Mouse (Mus musculus) midbrain, embryonic 16.5 days (tissue): ENCODE data around the gene Rgp1. TPM values are rescaled to one million over a fixed set of nuclear protein-coding genes. Genes with fewer than 3 reads are reported as not detected.

Source experiments
- ATAC-seq: fragments of 200-750 bp; cut with Nextera tagmentation; 2 replicates; pipeline ENCODE4 v1.8.0; 2017; ENCODE audit warnings: moderate TSS enrichment
- H3K27ac ChIP-seq: fragments of 300-500 bp; sonication (generic); 2 replicates; pipeline ENCODE4 v1.5.1; 2014; ENCODE audit warnings: mild to moderate bottlenecking, low read length, mixed read lengths
- H3K27me3 ChIP-seq: fragments of 300-500 bp; sonication (generic); 2 replicates; pipeline ENCODE4 v1.6.1; 2014; ENCODE audit warnings: low read depth, low read length, mixed read lengths; ENCODE audit not compliant: control insufficient read depth, insufficient read depth
- H3K36me3 ChIP-seq: fragments of 300-500 bp; sonication (generic); 2 replicates; pipeline ENCODE4 v1.6.1; 2014; ENCODE audit warnings: mild to moderate bottlenecking, low read length, moderate library complexity, mixed read lengths; ENCODE audit not compliant: control insufficient read depth, insufficient read depth
- H3K4me1 ChIP-seq: fragments of 300-500 bp; sonication (generic); 2 replicates; pipeline ENCODE4 v1.6.1; 2014; ENCODE audit warnings: mild to moderate bottlenecking, low read length, mixed read lengths; ENCODE audit not compliant: control insufficient read depth, insufficient read depth
- H3K4me2 ChIP-seq: fragments of 300-500 bp; sonication (generic); 2 replicates; pipeline ENCODE4 v1.6.1; 2014; ENCODE audit warnings: mild to moderate bottlenecking, low read length, mixed read lengths
- H3K4me3 ChIP-seq: fragments of 300-500 bp; sonication (generic); 2 replicates; pipeline ENCODE4 v1.5.1; 2014; ENCODE audit warnings: low read depth, mild to moderate bottlenecking, low read length, moderate library complexity, mixed read lengths
- H3K9ac ChIP-seq: fragments of 300-500 bp; sonication (generic); 2 replicates; pipeline ENCODE4 v1.6.1; 2014; ENCODE audit warnings: low read depth, low read length, mixed read lengths
- H3K9me3 ChIP-seq: fragments of 300-500 bp; sonication (generic); replicated peaks from 2 replicates; pipeline ENCODE4 v1.6.1; 2014; ENCODE audit warnings: mild to moderate bottlenecking, low read length, mixed read lengths; ENCODE audit not compliant: control insufficient read depth, poor library complexity, severe bottlenecking
- WGBS: fragments of 180-500 bp; shearing (Covaris S2); extraction: QIAGEN DNeasy Blood & Tissue Kit; methylation state at CpG from one replicate; pipeline ENCODE4 v1.1.7; 2014; 5-methylcytosine and 5-hydroxymethylcytosine counted together
- polyA plus RNA-seq: library from polyadenylated mRNA; unstranded; fragments of >200 nt; fragmentation: Nextera tagmentation; extraction: Ambion mirVana; gene quantifications from 2 replicates; pipeline ENCODE4 v1.2.1, GENCODE M21; 2015

Gene Rgp1
- polyA plus RNA-seq, 1 experiment from 2014 or later = 15.2 TPM

- WGBS = 35% methylated on average over 20 of the region's 20 CpGs
- no peaks in the 10 kb centered on the region for H3K27me3 ChIP-seq
- peaks cover 25% of the 10 kb centered on the region for H3K4me1 ChIP-seq
- peak overlapping the region; percentile 7; the same call in 1 of the 2 replicates for H3K4me2 ChIP-seq
- no peak for ATAC-seq
- H3K36me3 ChIP-seq = no peaks in the 10 kb centered on the region
- no peak overlapping the region for H3K27ac ChIP-seq
- no peak overlapping the region for H3K4me3 ChIP-seq
- H3K9me3 ChIP-seq = 0 out of 2 replicates have a peak, but pooled peaks cover 9% of the 10 kb centered on the region
- 0 out of 2 replicates have a peak overlapping the region, but pooled peaks have one; percentile 13 for H3K9ac ChIP-seq
These were observed 50.7 kb downstream of the Rgp1 start for GRCm38 (mm10) chr4:43629106-43629817.

GRCm38 (mm10) chr4:43630030-43630581 lies 51.6 kb downstream of the Rgp1 start:
- peak overlapping the region; percentile 11; the same call in 1 of the 2 replicates for H3K4me3 ChIP-seq
- no peaks in the 10 kb centered on the region for H3K27me3 ChIP-seq
- 0 out of 2 replicates have a peak, but pooled peaks cover 4% of the 10 kb centered on the region for H3K9me3 ChIP-seq
- peak overlapping the region; percentile 82 for H3K27ac ChIP-seq
- peak overlapping the region; percentile 89 for H3K4me2 ChIP-seq
- peak; percentile 81 for ATAC-seq
- 0% methylated on average over 5 of the region's 5 CpGs for WGBS
- no peaks in the 10 kb centered on the region for H3K36me3 ChIP-seq
- H3K9ac ChIP-seq = peak overlapping the region; percentile 91; the same call in 1 of the 2 replicates
- H3K4me1 ChIP-seq = peaks cover 25% of the 10 kb centered on the region

- peak overlapping the region; percentile 89 for H3K4me2 ChIP-seq
- H3K9ac ChIP-seq = peak overlapping the region; percentile 91
- H3K4me1 ChIP-seq = peaks cover 25% of the 10 kb centered on the region
- 12% methylated on average over 5 of the region's 5 CpGs for WGBS
- ATAC-seq = peak; percentile 21
- H3K27me3 ChIP-seq = no peaks in the 10 kb centered on the region
- H3K9me3 ChIP-seq = 0 out of 2 replicates have a peak, but pooled peaks cover under 1% of the 10 kb centered on the region
- no peak overlapping the region for H3K4me3 ChIP-seq
- peak overlapping the region; percentile 82 for H3K27ac ChIP-seq
- H3K36me3 ChIP-seq = no peaks in the 10 kb centered on the region
These were observed 52.1 kb downstream of the Rgp1 start for GRCm38 (mm10) chr4:43630671-43631045.

- H3K27ac ChIP-seq = peak within 1 kb of the TSS; percentile 82
- no peaks in the 10 kb centered on the region for H3K9me3 ChIP-seq
- WGBS = 1% methylated on average over 40 of the region's 70 CpGs
- H3K36me3 ChIP-seq = no peaks in the 10 kb centered on the region
- H3K9ac ChIP-seq = peak within 1 kb of the TSS; percentile 91
- H3K27me3 ChIP-seq = no peaks in the 10 kb centered on the region
- H3K4me2 ChIP-seq = peak within 1 kb of the TSS; percentile 89
- H3K4me1 ChIP-seq = peaks cover 25% of the 10 kb centered on the region
- peak; percentile 50 for ATAC-seq
- peak within 1 kb of the TSS; percentile 64 for H3K4me3 ChIP-seq
These were observed 52.8 kb downstream of the Rgp1 start, which contains the start of gene Npr2 for GRCm38 (mm10) chr4:43631046-43631955. Npr2 (plus strand) TSS chr4:43631935.

GRCm38 (mm10) chr4:43631956-43632920 lies 53.7 kb downstream of the Rgp1 start:
- peak; percentile 30; the same call in 1 of the 2 replicates for ATAC-seq

GRCm38 (mm10) chr4:43633296-43633695 lies 54.8 kb downstream of the Rgp1 start:
- WGBS = 82% methylated on average over 8 of the region's 8 CpGs
- peaks cover 25% of the 10 kb centered on the region for H3K4me1 ChIP-seq
- H3K36me3 ChIP-seq = no peaks in the 10 kb centered on the region
- H3K9me3 ChIP-seq = no peaks in the 10 kb centered on the region
- ATAC-seq = no peak
- H3K27me3 ChIP-seq = no peaks in the 10 kb centered on the region
- H3K9ac ChIP-seq = peak overlapping the region; percentile 4; the same call in 1 of the 2 replicates
- no peak overlapping the region for H3K4me3 ChIP-seq
- H3K27ac ChIP-seq = no peak overlapping the region
- H3K4me2 ChIP-seq = peak overlapping the region; percentile 89; the same call in 1 of the 2 replicates

More at GRCm38 (mm10) chr4:43631956-43632920, 53.7 kb downstream of the Rgp1 start:
- peak overlapping the region; percentile 89 for H3K4me2 ChIP-seq
- no peaks in the 10 kb centered on the region for H3K36me3 ChIP-seq
- H3K27ac ChIP-seq = peak overlapping the region; percentile 82
- WGBS = 42% methylated on average over 42 of the region's 42 CpGs
- H3K4me1 ChIP-seq = peaks cover 25% of the 10 kb centered on the region
- no peaks in the 10 kb centered on the region for H3K9me3 ChIP-seq
- peak overlapping the region; percentile 64 for H3K4me3 ChIP-seq
- peak overlapping the region; percentile 91 for H3K9ac ChIP-seq
- H3K27me3 ChIP-seq = no peaks in the 10 kb centered on the region

GRCm38 (mm10) chr4:43633736-43634135 lies 55.2 kb downstream of the Rgp1 start:
- no peak overlapping the region for H3K4me3 ChIP-seq
- H3K4me2 ChIP-seq = no peak overlapping the region
- no peaks in the 10 kb centered on the region for H3K36me3 ChIP-seq
- peaks cover 25% of the 10 kb centered on the region for H3K4me1 ChIP-seq
- H3K27me3 ChIP-seq = no peaks in the 10 kb centered on the region
- 93% methylated on average over 2 of the region's 2 CpGs for WGBS
- ATAC-seq = no peak
- H3K27ac ChIP-seq = no peak overlapping the region
- no peak overlapping the region for H3K9ac ChIP-seq
- H3K9me3 ChIP-seq = no peaks in the 10 kb centered on the region
